Mouse (Mus musculus): ENCODE data around the gene Slain1. TPM values are rescaled to one million over a fixed set of nuclear protein-coding genes. Genes with fewer than 3 reads are reported as not detected.

The Slain1 gene
- polyA plus RNA-seq, 1 experiment: 0.02 TPM

- Histone ChIP-seq H3K36me3 (ENCODE audit: control insufficient read depth) (no peaks in the 10 kb centered on the region), H3K4me3 (replicated peaks) (no peak overlapping the region), H3K4me1 (ENCODE audit: control insufficient read depth) (no peaks in the 10 kb centered on the region), H3K27me3 (ENCODE audit: control insufficient read depth) (no peaks in the 10 kb centered on the region), H3K9me3 (ENCODE audit: control insufficient read depth, low read length) (no peaks in the 10 kb centered on the region)
- no peak for TF ChIP-seq TAL1 (IDR thresholded peaks at IDR 0.05; ENCODE audit: low read length)
- TF ChIP-seq GATA1 (IDR thresholded peaks at IDR 0.05; ENCODE audit: low read length): no peak
These were observed 63.0 kb downstream of the Slain1 start for GRCm38 (mm10) chr14:103712986-103713385.

GRCm38 (mm10) chr14:103717516-103717915 lies 67.5 kb downstream of the Slain1 start:
- H3K27me3 ChIP-seq (ENCODE audit: control insufficient read depth): no peaks in the 10 kb centered on the region
- no peak overlapping the region for H3K4me3 ChIP-seq (replicated peaks)
- no peaks in the 10 kb centered on the region for H3K9me3 ChIP-seq (ENCODE audit: control insufficient read depth, low read length)
- TF ChIP-seq TAL1 (IDR thresholded peaks at IDR 0.05; ENCODE audit: low read length) (no peak), GATA1 (IDR thresholded peaks at IDR 0.05; ENCODE audit: low read length) (no peak)
- H3K4me1 ChIP-seq (ENCODE audit: control insufficient read depth): peaks cover 10% of the 10 kb centered on the region
- H3K36me3 ChIP-seq (ENCODE audit: control insufficient read depth): no peaks in the 10 kb centered on the region

GRCm38 (mm10) chr14:103717979-103718378 lies 68.0 kb downstream of the Slain1 start:
- TF ChIP-seq GATA1 (IDR thresholded peaks at IDR 0.05; ENCODE audit: low read length) (no peak), TAL1 (IDR thresholded peaks at IDR 0.05; ENCODE audit: low read length) (no peak)
- no peaks in the 10 kb centered on the region for H3K27me3 ChIP-seq (ENCODE audit: control insufficient read depth)

GRCm38 (mm10) chr14:103718393-103718792 lies 68.4 kb downstream of the Slain1 start:
- H3K9me3 ChIP-seq (ENCODE audit: control insufficient read depth, low read length): no peaks in the 10 kb centered on the region
- no peak overlapping the region for H3K4me3 ChIP-seq (replicated peaks)
- TF ChIP-seq TAL1 (IDR thresholded peaks at IDR 0.05; ENCODE audit: low read length) (no peak), GATA1 (IDR thresholded peaks at IDR 0.05; ENCODE audit: low read length) (no peak)
- peaks cover 11% of the 10 kb centered on the region for H3K4me1 ChIP-seq (ENCODE audit: control insufficient read depth)
- H3K27me3 ChIP-seq (ENCODE audit: control insufficient read depth): no peaks in the 10 kb centered on the region
- H3K36me3 ChIP-seq (ENCODE audit: control insufficient read depth): no peaks in the 10 kb centered on the region

More at GRCm38 (mm10) chr14:103717979-103718378, 68.0 kb downstream of the Slain1 start:
- H3K4me1 ChIP-seq (ENCODE audit: control insufficient read depth): peaks cover 10% of the 10 kb centered on the region
- no peaks in the 10 kb centered on the region for H3K9me3 ChIP-seq (ENCODE audit: control insufficient read depth, low read length)
- H3K4me3 ChIP-seq (replicated peaks): no peak overlapping the region
- no peaks in the 10 kb centered on the region for H3K36me3 ChIP-seq (ENCODE audit: control insufficient read depth)

- Histone ChIP-seq H3K4me3 (replicated peaks) (peak overlapping the region; percentile 10), H3K27me3 (ENCODE audit: control insufficient read depth) (no peaks in the 10 kb centered on the region), H3K4me1 (ENCODE audit: control insufficient read depth) (peaks cover 15% of the 10 kb centered on the region), H3K9me3 (ENCODE audit: control insufficient read depth, low read length) (no peaks in the 10 kb centered on the region), H3K36me3 (ENCODE audit: control insufficient read depth) (no peaks in the 10 kb centered on the region)
- TF ChIP-seq GATA1 (IDR thresholded peaks at IDR 0.05; ENCODE audit: low read length): no peak
- no peak for TF ChIP-seq TAL1 (IDR thresholded peaks at IDR 0.05; ENCODE audit: low read length)
These were observed 69.0 kb downstream of the Slain1 start for GRCm38 (mm10) chr14:103718836-103719575.

GRCm38 (mm10) chr14:103720163-103720562 lies 70.1 kb downstream of the Slain1 start:
- H3K36me3 ChIP-seq (ENCODE audit: control insufficient read depth): no peaks in the 10 kb centered on the region
- H3K4me1 ChIP-seq (ENCODE audit: control insufficient read depth): peaks cover 15% of the 10 kb centered on the region
- H3K9me3 ChIP-seq (ENCODE audit: control insufficient read depth, low read length): no peaks in the 10 kb centered on the region

GRCm38 (mm10) chr14:103720637-103721355 lies 70.8 kb downstream of the Slain1 start:
- Histone ChIP-seq H3K4me1 (ENCODE audit: control insufficient read depth) (peaks cover 15% of the 10 kb centered on the region), H3K9me3 (ENCODE audit: control insufficient read depth, low read length) (no peaks in the 10 kb centered on the region), H3K4me3 (replicated peaks) (no peak overlapping the region), H3K27me3 (ENCODE audit: control insufficient read depth) (no peaks in the 10 kb centered on the region), H3K36me3 (ENCODE audit: control insufficient read depth) (no peaks in the 10 kb centered on the region)
- TF ChIP-seq TAL1 (IDR thresholded peaks at IDR 0.05; ENCODE audit: low read length) (no peak), GATA1 (IDR thresholded peaks at IDR 0.05; ENCODE audit: low read length) (no peak)

More at GRCm38 (mm10) chr14:103720163-103720562, 70.1 kb downstream of the Slain1 start:
- no peak for TF ChIP-seq TAL1 (IDR thresholded peaks at IDR 0.05; ENCODE audit: low read length)
- no peak for TF ChIP-seq GATA1 (IDR thresholded peaks at IDR 0.05; ENCODE audit: low read length)
- no peaks in the 10 kb centered on the region for H3K27me3 ChIP-seq (ENCODE audit: control insufficient read depth)
- no peak overlapping the region for H3K4me3 ChIP-seq (replicated peaks)

- H3K4me3 ChIP-seq (replicated peaks): no peak overlapping the region
- no peaks in the 10 kb centered on the region for H3K36me3 ChIP-seq (ENCODE audit: control insufficient read depth)
- no peak for TF ChIP-seq TAL1 (IDR thresholded peaks at IDR 0.05; ENCODE audit: low read length)
- no peak for TF ChIP-seq GATA1 (IDR thresholded peaks at IDR 0.05; ENCODE audit: low read length)
- H3K9me3 ChIP-seq (ENCODE audit: control insufficient read depth, low read length): no peaks in the 10 kb centered on the region
- peaks cover 15% of the 10 kb centered on the region for H3K4me1 ChIP-seq (ENCODE audit: control insufficient read depth)
- H3K27me3 ChIP-seq (ENCODE audit: control insufficient read depth): no peaks in the 10 kb centered on the region
These were observed 73.3 kb downstream of the Slain1 start for GRCm38 (mm10) chr14:103723314-103723713.

GRCm38 (mm10) chr14:103723841-103724240 lies 73.8 kb downstream of the Slain1 start:
- no peak for TF ChIP-seq GATA1 (IDR thresholded peaks at IDR 0.05; ENCODE audit: low read length)
- no peak for TF ChIP-seq TAL1 (IDR thresholded peaks at IDR 0.05; ENCODE audit: low read length)
- Histone ChIP-seq H3K4me3 (replicated peaks) (no peak overlapping the region), H3K36me3 (ENCODE audit: control insufficient read depth) (no peaks in the 10 kb centered on the region), H3K4me1 (ENCODE audit: control insufficient read depth) (peaks cover 15% of the 10 kb centered on the region), H3K9me3 (ENCODE audit: control insufficient read depth, low read length) (no peaks in the 10 kb centered on the region), H3K27me3 (ENCODE audit: control insufficient read depth) (no peaks in the 10 kb centered on the region)
